Mouse (Mus musculus) retina, postnatal 7 days (tissue): ENCODE measurements at regions not wholly inside any gene's neighbourhood (a gene's known extent, or its start where the extent isn't known, plus 50 kb on each side); places are given as distances from the start of the nearest gene placed in this dataset.

ENCODE experiments used
- DNase-seq: peaks from one replicate; pipeline ENCODE4 v3.0.0-alpha.2; 2012; ENCODE audit warnings: low read depth, low spot score

GRCm38 (mm10) chr6:51097488-51097887 lies 335.0 kb upstream of the Nfe2l3 start:
- DNase-seq = no peak

- DNase-seq = no peak
These were observed 332.1 kb upstream of the Nfe2l3 start for GRCm38 (mm10) chr6:51100341-51100740.

GRCm38 (mm10) chr6:51103236-51103635 lies 329.2 kb upstream of the Nfe2l3 start:
- DNase-seq = no peak

GRCm38 (mm10) chr6:51104336-51104735 lies 328.1 kb upstream of the Nfe2l3 start:
- no peak for DNase-seq

- no peak for DNase-seq
These were observed 324.0 kb upstream of the Nfe2l3 start for GRCm38 (mm10) chr6:51108336-51108956.

GRCm38 (mm10) chr6:51110596-51110995 lies 321.9 kb upstream of the Nfe2l3 start:
- no peak for DNase-seq

GRCm38 (mm10) chr6:51114604-51115333 lies 317.7 kb upstream of the Nfe2l3 start:
- DNase-seq = no peak

- peak; percentile 14 for DNase-seq
These were observed 313.5 kb upstream of the Nfe2l3 start for GRCm38 (mm10) chr6:51118833-51119535.

GRCm38 (mm10) chr6:51119691-51120302 lies 312.7 kb upstream of the Nfe2l3 start:
- DNase-seq = no peak

- no peak for DNase-seq
These were observed 309.5 kb upstream of the Nfe2l3 start for GRCm38 (mm10) chr6:51122941-51123340.

GRCm38 (mm10) chr6:51127851-51128250 lies 304.6 kb upstream of the Nfe2l3 start:
- no peak for DNase-seq

GRCm38 (mm10) chr6:51129096-51129495 lies 303.4 kb upstream of the Nfe2l3 start:
- DNase-seq = no peak

- DNase-seq = no peak
These were observed 302.9 kb upstream of the Nfe2l3 start for GRCm38 (mm10) chr6:51129591-51129990.

GRCm38 (mm10) chr6:51144762-51145161 lies 287.7 kb upstream of the Nfe2l3 start:
- no peak for DNase-seq

- DNase-seq = no peak
These were observed 286.6 kb upstream of the Nfe2l3 start for GRCm38 (mm10) chr6:51145863-51146262.

- no peak for DNase-seq
These were observed 283.6 kb upstream of the Nfe2l3 start for GRCm38 (mm10) chr6:51148821-51149220.

- no peak for DNase-seq
These were observed 282.4 kb upstream of the Nfe2l3 start for GRCm38 (mm10) chr6:51150066-51150465.

GRCm38 (mm10) chr6:51150486-51150885 lies 282.0 kb upstream of the Nfe2l3 start:
- no peak for DNase-seq

- no peak for DNase-seq
These were observed 281.6 kb upstream of the Nfe2l3 start for GRCm38 (mm10) chr6:51150916-51151315.

GRCm38 (mm10) chr6:51156836-51157370 lies 275.6 kb upstream of the Nfe2l3 start:
- no peak for DNase-seq

- no peak for DNase-seq
These were observed 271.3 kb upstream of the Nfe2l3 start for GRCm38 (mm10) chr6:51161149-51161548.
